Mouse (Mus musculus): ENCODE results near the gene Lama2.
A peak's percentile ranks its signal among the peaks of the same experiment; 100 is the strongest.

Lama2 gene

GRCm38 (mm10) chr10:27382887-27383609 is 236.5 kb downstream of the Lama2 start:
- no peak for DNase-seq

GRCm38 (mm10) chr10:27378286-27378685 is 241.3 kb downstream of the Lama2 start:
- DNase-seq = no peak

- peak; percentile 10 to 13 for DNase-seq
These were observed 275.3 kb downstream of the Lama2 start for GRCm38 (mm10) chr10:27344278-27344677.

GRCm38 (mm10) chr10:27322410-27322990 is 297.1 kb downstream of the Lama2 start:
- no peak for DNase-seq

- DNase-seq = no peak
These were observed 312.1 kb downstream of the Lama2 start for GRCm38 (mm10) chr10:27307444-27307843.

GRCm38 (mm10) chr10:27305301-27305700 is 314.3 kb downstream of the Lama2 start:
- no peak for DNase-seq

GRCm38 (mm10) chr10:27285098-27285860 is 334.3 kb downstream of the Lama2 start:
- DNase-seq = no peak

- DNase-seq = no peak
These were observed 352.1 kb downstream of the Lama2 start for GRCm38 (mm10) chr10:27267432-27267831.

- no peak for DNase-seq
These were observed 353.7 kb downstream of the Lama2 start for GRCm38 (mm10) chr10:27265812-27266211.

GRCm38 (mm10) chr10:27264713-27265112 is 354.8 kb downstream of the Lama2 start:
- DNase-seq = peak in 1 of 2 experiments; percentile 1

- no peak for DNase-seq
These were observed 369.8 kb downstream of the Lama2 start for GRCm38 (mm10) chr10:27249741-27250140.

- peak; percentile 2 to 19 for DNase-seq
These were observed 384.8 kb downstream of the Lama2 start for GRCm38 (mm10) chr10:27234755-27235154.

GRCm38 (mm10) chr10:27233577-27233976 is 386.0 kb downstream of the Lama2 start:
- no peak for DNase-seq

- DNase-seq = no peak
These were observed 395.7 kb downstream of the Lama2 start for GRCm38 (mm10) chr10:27223815-27224375.

GRCm38 (mm10) chr10:27222639-27223315 is 396.8 kb downstream of the Lama2 start:
- DNase-seq = peak; percentile 77 to 79

- no peak for DNase-seq
These were observed 399.9 kb downstream of the Lama2 start for GRCm38 (mm10) chr10:27219698-27220097.

GRCm38 (mm10) chr10:27207320-27207719 is 412.2 kb downstream of the Lama2 start:
- DNase-seq = no peak

- no peak for DNase-seq
These were observed 421.1 kb downstream of the Lama2 start for GRCm38 (mm10) chr10:27198443-27198842.

- peak in 1 of 2 experiments; percentile 9 for DNase-seq
These were observed 425.3 kb downstream of the Lama2 start for GRCm38 (mm10) chr10:27193986-27194908.

GRCm38 (mm10) chr10:27188630-27189365 is 430.8 kb downstream of the Lama2 start:
- peak; percentile 85 to 87 for DNase-seq

GRCm38 (mm10) chr10:27184185-27184584 is 435.4 kb downstream of the Lama2 start:
- no peak for DNase-seq
